Mouse (Mus musculus): Measurements from ENCODE around the gene Arhgap25.

GRCm38 (mm10) chr6:87578247-87578646 is 45.2 kb upstream of the Arhgap25 start:
- TF ChIP-seq ZC3H11A (IDR thresholded peaks at IDR 0.05; ENCODE audit: low read depth, low read length) (no peak), TBP (IDR thresholded peaks at IDR 0.05; ENCODE audit: low read depth, low read length) (no peak), RCOR1 (IDR thresholded peaks at IDR 0.05; ENCODE audit: low read depth, low read length) (no peak), RAD21 (IDR thresholded peaks at IDR 0.05; ENCODE audit: low read depth, low read length) (no peak), CTCF (IDR thresholded peaks at IDR 0.05 in 2 of 3, conservative IDR thresholded peaks at IDR 0.05 in 1 of 3; ENCODE audit: control insufficient read depth in 1 of 3, insufficient read depth in 1 of 3, low read depth in 2 of 3, low read length in 3 of 3, poor library complexity in 1 of 3, severe bottlenecking in 1 of 3) (no peak), GATA1 (IDR thresholded peaks at IDR 0.05; ENCODE audit: low read depth, low read length) (no peak), SIN3A (IDR thresholded peaks at IDR 0.05; ENCODE audit: low read length) (no peak), ZMIZ1 (IDR thresholded peaks at IDR 0.05; ENCODE audit: low read depth, low read length) (no peak), GABPA (IDR thresholded peaks at IDR 0.05; ENCODE audit: low read depth, low read length) (no peak), MEF2A (IDR thresholded peaks at IDR 0.05; ENCODE audit: extremely low read depth, insufficient replicate concordance, low read depth, low read length, poor library complexity, severe bottlenecking) (no peak)

Data from MEL (cell line).